Comparison of ENCODE assay signal across 15 mouse cellular contexts in genomic region chr1:64514184-64514583, GRCm38 (mm10).
"Had no signal": no experiment of that assay in that cellular context is flagged by ENCODE, and none has a peak within 500 bp of the region (broad histone marks: within the 10 kb centered on the region; RNA-seq: fewer than 3 reads in every experiment).

No protein-coding gene starts in this region.

- H3K4me1 ChIP-seq: liver, embryonic 15.5 days; lung, embryonic 15.5 days; midbrain, embryonic 13.5 days; midbrain, embryonic 15.5 days; neural tube, embryonic 12.5 days had no signal

- H3K27ac ChIP-seq: liver, embryonic 15.5 days; lung, embryonic 15.5 days; macrophage; midbrain, embryonic 13.5 days; midbrain, embryonic 15.5 days; neural tube, embryonic 12.5 days had no signal

- H3K4me3 ChIP-seq: liver, embryonic 15.5 days; lung, embryonic 15.5 days; megakaryocyte, embryonic 14.5 days; midbrain, embryonic 13.5 days; midbrain, embryonic 15.5 days; neural tube, embryonic 12.5 days had no signal

- DNase-seq: liver, postnatal 0 days; lung, adult 2 months; lung, postnatal 14 days; lung, postnatal 36 days; right cerebral cortex, postnatal 25 days; thymus, adult 2 months; thymus, postnatal 25 days; thymus, postnatal 4 days had no signal
